Mouse (Mus musculus): ENCODE measurements around the gene Gsdmc4. TPM values are rescaled to one million over a fixed set of nuclear protein-coding genes. Genes with fewer than 3 reads are reported as not detected.
A peak's percentile ranks its signal among the peaks of the same experiment; 100 is the strongest.
"Not testable (repeated sequence)": the region's sequence is repeated elsewhere in the genome, so short reads cannot be mapped to it uniquely, and the experiment has no call there.

The Gsdmc4 gene
- 0.17 and 0.46 TPM in 2 replicates for polyA plus RNA-seq (2015; fragmentation: Nextera tagmentation; extraction: Ambion mirVana)

GRCm38 (mm10) chr15:63912197-63912596 lies at the start of gene Gsdmc4:
Gsdmc4 (minus strand) TSS chr15:63912297.
- ATAC-seq (ENCODE audit: low FRiP score, low TSS enrichment); H3K4me1 ChIP-seq (ENCODE audit: insufficient read depth, low read length); H3K27ac ChIP-seq (ENCODE audit: low read length); H3K9me3 ChIP-seq (ENCODE audit: low read length); H3K4me2 ChIP-seq (replicated peaks; ENCODE audit: low read depth, low read length); H3K36me3 ChIP-seq (ENCODE audit: insufficient read depth, low read length); H3K4me3 ChIP-seq (ENCODE audit: low read length); H3K27me3 ChIP-seq (ENCODE audit: insufficient read depth, low read length); H3K9ac ChIP-seq (replicated peaks; ENCODE audit: low read length): not testable (repeated sequence)
- 82% methylated on average over 2 of the region's 2 CpGs for WGBS

- H3K27ac ChIP-seq (ENCODE audit: low read length): no peak overlapping the region
- no peak for ATAC-seq (ENCODE audit: low FRiP score, low TSS enrichment)
- no peaks in the 10 kb centered on the region for H3K27me3 ChIP-seq (ENCODE audit: insufficient read depth, low read length)
- H3K4me3 ChIP-seq (ENCODE audit: low read length): no peak overlapping the region
- H3K9ac ChIP-seq (replicated peaks; ENCODE audit: low read length): no peak overlapping the region
- H3K36me3 ChIP-seq (ENCODE audit: insufficient read depth, low read length): no peaks in the 10 kb centered on the region
- no peaks in the 10 kb centered on the region for H3K4me1 ChIP-seq (ENCODE audit: insufficient read depth, low read length)
- H3K9me3 ChIP-seq (ENCODE audit: low read length): no peaks in the 10 kb centered on the region
- H3K4me2 ChIP-seq (replicated peaks; ENCODE audit: low read depth, low read length): no peak overlapping the region
- 90% methylated on average over 2 of the region's 2 CpGs for WGBS
Observed at GRCm38 (mm10) chr15:63960542-63960941, 48.4 kb upstream of the Gsdmc4 start.

GRCm38 (mm10) chr15:63957553-63957952 lies 45.5 kb upstream of the Gsdmc4 start:
- Histone ChIP-seq H3K27ac (ENCODE audit: low read length) (no peak overlapping the region), H3K36me3 (ENCODE audit: insufficient read depth, low read length) (no peaks in the 10 kb centered on the region), H3K4me2 (replicated peaks; ENCODE audit: low read depth, low read length) (no peak overlapping the region), H3K27me3 (ENCODE audit: insufficient read depth, low read length) (no peaks in the 10 kb centered on the region), H3K9ac (replicated peaks; ENCODE audit: low read length) (no peak overlapping the region), H3K4me1 (ENCODE audit: insufficient read depth, low read length) (no peaks in the 10 kb centered on the region), H3K4me3 (ENCODE audit: low read length) (no peak overlapping the region), H3K9me3 (ENCODE audit: low read length) (no peaks in the 10 kb centered on the region)
- no peak for ATAC-seq (ENCODE audit: low FRiP score, low TSS enrichment)

- WGBS: 79% methylated on average over 4 of the region's 4 CpGs
- no peak overlapping the region for H3K4me3 ChIP-seq (ENCODE audit: low read length)
- H3K36me3 ChIP-seq (ENCODE audit: insufficient read depth, low read length): 0 out of 2 replicates have a peak, but pooled peaks cover 2% of the 10 kb centered on the region
- H3K9me3 ChIP-seq (ENCODE audit: low read length): no peaks in the 10 kb centered on the region
- no peaks in the 10 kb centered on the region for H3K4me1 ChIP-seq (ENCODE audit: insufficient read depth, low read length)
- no peak overlapping the region for H3K4me2 ChIP-seq (replicated peaks; ENCODE audit: low read depth, low read length)
- no peak overlapping the region for H3K9ac ChIP-seq (replicated peaks; ENCODE audit: low read length)
- no peaks in the 10 kb centered on the region for H3K27me3 ChIP-seq (ENCODE audit: insufficient read depth, low read length)
- H3K27ac ChIP-seq (ENCODE audit: low read length): no peak overlapping the region
- no peak for ATAC-seq (ENCODE audit: low FRiP score, low TSS enrichment)
Observed at GRCm38 (mm10) chr15:63953256-63953655, 41.2 kb upstream of the Gsdmc4 start.

GRCm38 (mm10) chr15:63941221-63941620 lies 29.1 kb upstream of the Gsdmc4 start:
- Histone ChIP-seq H3K27me3 (ENCODE audit: insufficient read depth, low read length) (no peaks in the 10 kb centered on the region), H3K4me2 (replicated peaks; ENCODE audit: low read depth, low read length) (no peak overlapping the region), H3K9me3 (ENCODE audit: low read length) (no peaks in the 10 kb centered on the region), H3K36me3 (ENCODE audit: insufficient read depth, low read length) (peaks cover 21% of the 10 kb centered on the region), H3K4me3 (ENCODE audit: low read length) (no peak overlapping the region), H3K9ac (replicated peaks; ENCODE audit: low read length) (no peak overlapping the region), H3K27ac (ENCODE audit: low read length) (no peak overlapping the region), H3K4me1 (ENCODE audit: insufficient read depth, low read length) (no peaks in the 10 kb centered on the region)
- 80% methylated on average over 1 of the region's 1 CpGs for WGBS
- ATAC-seq (ENCODE audit: low FRiP score, low TSS enrichment): no peak

- no peak overlapping the region for H3K27ac ChIP-seq (ENCODE audit: low read length)
- 0 out of 2 replicates have a peak, but pooled peaks cover 4% of the 10 kb centered on the region for H3K4me1 ChIP-seq (ENCODE audit: insufficient read depth, low read length)
- H3K9me3 ChIP-seq (ENCODE audit: low read length): no peaks in the 10 kb centered on the region
- WGBS: 91% methylated on average over 1 of the region's 1 CpGs
- no peak overlapping the region for H3K9ac ChIP-seq (replicated peaks; ENCODE audit: low read length)
- H3K27me3 ChIP-seq (ENCODE audit: insufficient read depth, low read length): no peaks in the 10 kb centered on the region
- H3K4me3 ChIP-seq (ENCODE audit: low read length): no peak overlapping the region
- no peak for ATAC-seq (ENCODE audit: low FRiP score, low TSS enrichment)
- H3K4me2 ChIP-seq (replicated peaks; ENCODE audit: low read depth, low read length): no peak overlapping the region
- peaks cover 30% of the 10 kb centered on the region for H3K36me3 ChIP-seq (ENCODE audit: insufficient read depth, low read length)
Observed at GRCm38 (mm10) chr15:63932656-63933055, 20.6 kb upstream of the Gsdmc4 start.

GRCm38 (mm10) chr15:63931404-63931803 lies 19.3 kb upstream of the Gsdmc4 start:
- H3K4me1 ChIP-seq (ENCODE audit: insufficient read depth, low read length): 0 out of 2 replicates have a peak, but pooled peaks cover 4% of the 10 kb centered on the region
- WGBS: 96% methylated on average over 1 of the region's 1 CpGs
- no peak overlapping the region for H3K4me2 ChIP-seq (replicated peaks; ENCODE audit: low read depth, low read length)
- no peak overlapping the region for H3K9ac ChIP-seq (replicated peaks; ENCODE audit: low read length)
- no peaks in the 10 kb centered on the region for H3K27me3 ChIP-seq (ENCODE audit: insufficient read depth, low read length)
- no peak for ATAC-seq (ENCODE audit: low FRiP score, low TSS enrichment)
- H3K27ac ChIP-seq (ENCODE audit: low read length): no peak overlapping the region
- H3K36me3 ChIP-seq (ENCODE audit: insufficient read depth, low read length): peaks cover 26% of the 10 kb centered on the region
- no peaks in the 10 kb centered on the region for H3K9me3 ChIP-seq (ENCODE audit: low read length)
- H3K4me3 ChIP-seq (ENCODE audit: low read length): no peak overlapping the region

GRCm38 (mm10) chr15:63930107-63931041 lies 18.3 kb upstream of the Gsdmc4 start:
- no peak overlapping the region for H3K4me2 ChIP-seq (replicated peaks; ENCODE audit: low read depth, low read length)
- H3K9ac ChIP-seq (replicated peaks; ENCODE audit: low read length): no peak overlapping the region
- peaks cover 22% of the 10 kb centered on the region; the same call in 1 of the 2 replicates for H3K36me3 ChIP-seq (ENCODE audit: insufficient read depth, low read length)
- 57% methylated on average over 18 of the region's 18 CpGs for WGBS
- no peak overlapping the region for H3K4me3 ChIP-seq (ENCODE audit: low read length)
- H3K27me3 ChIP-seq (ENCODE audit: insufficient read depth, low read length): no peaks in the 10 kb centered on the region
- H3K9me3 ChIP-seq (ENCODE audit: low read length): no peaks in the 10 kb centered on the region
- H3K27ac ChIP-seq (ENCODE audit: low read length): no peak overlapping the region
- peak; percentile 74; the same call in 1 of the 2 replicates for ATAC-seq (ENCODE audit: low FRiP score, low TSS enrichment)
- 0 out of 2 replicates have a peak, but pooled peaks cover 4% of the 10 kb centered on the region for H3K4me1 ChIP-seq (ENCODE audit: insufficient read depth, low read length)

GRCm38 (mm10) chr15:63926201-63926600 lies 14.1 kb upstream of the Gsdmc4 start:
- WGBS: 88% methylated on average over 3 of the region's 3 CpGs
- ATAC-seq (ENCODE audit: low FRiP score, low TSS enrichment): no peak
- Histone ChIP-seq H3K4me1 (ENCODE audit: insufficient read depth, low read length) (0 out of 2 replicates have a peak, but pooled peaks cover 4% of the 10 kb centered on the region), H3K9me3 (ENCODE audit: low read length) (no peaks in the 10 kb centered on the region), H3K36me3 (ENCODE audit: insufficient read depth, low read length) (peaks cover 17% of the 10 kb centered on the region; the same call in 1 of the 2 replicates), H3K27ac (ENCODE audit: low read length) (no peak overlapping the region), H3K27me3 (ENCODE audit: insufficient read depth, low read length) (no peaks in the 10 kb centered on the region), H3K9ac (replicated peaks; ENCODE audit: low read length) (no peak overlapping the region), H3K4me2 (replicated peaks; ENCODE audit: low read depth, low read length) (no peak overlapping the region), H3K4me3 (ENCODE audit: low read length) (no peak overlapping the region)

GRCm38 (mm10) chr15:63924484-63924883 lies 12.4 kb upstream of the Gsdmc4 start:
- 73% methylated on average over 1 of the region's 1 CpGs for whole genome bisulfite sequencing
- H3K4me3 ChIP-seq (ENCODE audit: low read length): no peak overlapping the region
- ATAC-seq (ENCODE audit: low FRiP score, low TSS enrichment): peak; percentile 47; the same call in 1 of the 2 replicates
- H3K9me3 ChIP-seq (ENCODE audit: low read length): no peaks in the 10 kb centered on the region
- H3K4me2 ChIP-seq (replicated peaks; ENCODE audit: low read depth, low read length): no peak overlapping the region
- H3K27me3 ChIP-seq (ENCODE audit: insufficient read depth, low read length): no peaks in the 10 kb centered on the region
- no peaks in the 10 kb centered on the region for H3K4me1 ChIP-seq (ENCODE audit: insufficient read depth, low read length)
- no peak overlapping the region for H3K27ac ChIP-seq (ENCODE audit: low read length)
- peaks cover 7% of the 10 kb centered on the region; the same call in 1 of the 2 replicates for H3K36me3 ChIP-seq (ENCODE audit: insufficient read depth, low read length)
- H3K9ac ChIP-seq (replicated peaks; ENCODE audit: low read length): no peak overlapping the region

Measured in kidney, embryonic 16.5 days (tissue).